Mouse (Mus musculus): ENCODE measurements around the gene Cox19. TPM values are rescaled to one million over a fixed set of nuclear protein-coding genes. Genes with fewer than 3 reads are reported as not detected.
"Not testable (repeated sequence)": the region's sequence is repeated elsewhere in the genome, so short reads cannot be mapped to it uniquely, and the experiment has no call there.

Cox19 gene
- polyA plus RNA-seq, 1 experiment = 19.9 TPM

- H3K9ac ChIP-seq (ENCODE audit: low read depth, poor library complexity, severe bottlenecking) = no peak overlapping the region
- H3K4me1 ChIP-seq (ENCODE audit: control insufficient read depth, insufficient read depth, low read length) = peaks cover 5% of the 10 kb centered on the region
- H3K27ac ChIP-seq (ENCODE audit: insufficient read depth, low read length) = no peak overlapping the region
- TF ChIP-seq EP300 (IDR thresholded peaks at IDR 0.05; ENCODE audit: insufficient read depth, low read depth, low read length) = no peak
- TF ChIP-seq CTCF (IDR thresholded peaks at IDR 0.05; ENCODE audit: low read depth, low read length) = no peak
- no peak for TF ChIP-seq POLR2A (IDR thresholded peaks at IDR 0.05; ENCODE audit: insufficient read depth, low read length)
- no peaks in the 10 kb centered on the region for H3K36me3 ChIP-seq (ENCODE audit: control insufficient read depth, insufficient read depth, low read length, poor library complexity, severe bottlenecking)
- no peaks in the 10 kb centered on the region for H3K27me3 ChIP-seq (ENCODE audit: control insufficient read depth, insufficient read depth, low read length, poor library complexity, severe bottlenecking)
- H3K4me3 ChIP-seq (ENCODE audit: low read depth, low read length) = no peak overlapping the region
- H3K9me3 ChIP-seq (replicated peaks; ENCODE audit: control insufficient read depth, insufficient read depth, low read length, poor library complexity, severe bottlenecking) = no peaks in the 10 kb centered on the region
Measured at GRCm38 (mm10) chr5:139338891-139339290, 12.3 kb downstream of the Cox19 start.

- Histone ChIP-seq H3K4me1 (ENCODE audit: control insufficient read depth, insufficient read depth, low read length) (peaks cover 5% of the 10 kb centered on the region), H3K36me3 (ENCODE audit: control insufficient read depth, insufficient read depth, low read length, poor library complexity, severe bottlenecking) (no peaks in the 10 kb centered on the region), H3K9me3 (replicated peaks; ENCODE audit: control insufficient read depth, insufficient read depth, low read length, poor library complexity, severe bottlenecking) (no peaks in the 10 kb centered on the region), H3K27me3 (ENCODE audit: control insufficient read depth, insufficient read depth, low read length, poor library complexity, severe bottlenecking) (no peaks in the 10 kb centered on the region), H3K4me3 (ENCODE audit: low read depth, low read length) (no peak overlapping the region), H3K27ac (ENCODE audit: insufficient read depth, low read length) (no peak overlapping the region), H3K9ac (ENCODE audit: low read depth, poor library complexity, severe bottlenecking) (no peak overlapping the region)
- TF ChIP-seq POLR2A (IDR thresholded peaks at IDR 0.05; ENCODE audit: insufficient read depth, low read length) (no peak), EP300 (IDR thresholded peaks at IDR 0.05; ENCODE audit: insufficient read depth, low read depth, low read length) (0 out of 2 replicates have a peak, but pooled peaks have one; percentile 23), CTCF (IDR thresholded peaks at IDR 0.05; ENCODE audit: low read depth, low read length) (no peak)
Measured at GRCm38 (mm10) chr5:139338403-139338802, 12.8 kb downstream of the Cox19 start.

DNA sequence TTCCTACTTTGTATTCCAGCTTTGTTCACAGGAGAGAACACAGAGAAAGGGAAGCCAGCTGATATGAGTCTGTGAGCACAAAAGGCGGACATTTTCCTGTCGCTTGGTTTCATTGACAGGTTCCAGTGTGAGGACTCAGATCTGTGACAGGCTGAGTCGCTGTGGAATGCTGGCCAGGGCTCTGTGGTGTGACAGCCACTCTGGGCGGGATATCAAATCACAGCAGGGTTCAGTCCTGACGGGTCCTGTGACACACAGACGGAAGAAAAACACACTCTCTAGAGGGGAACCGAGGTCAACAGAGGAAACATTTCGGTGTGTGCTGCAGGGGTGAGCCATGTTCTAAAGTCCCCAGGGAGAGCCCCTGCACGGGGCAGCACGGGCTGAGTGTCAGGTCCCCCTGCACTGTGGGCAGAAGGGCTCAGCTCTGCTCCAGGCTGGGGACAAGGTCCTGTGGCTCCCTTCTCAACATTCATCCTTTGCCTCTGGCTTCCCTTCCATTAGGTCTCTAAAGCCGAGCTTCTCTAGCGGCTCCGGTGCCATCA lies 13.3 kb downstream of the Cox19 start:
- no peaks in the 10 kb centered on the region for H3K27me3 ChIP-seq (ENCODE audit: control insufficient read depth, insufficient read depth, low read length, poor library complexity, severe bottlenecking)
- TF ChIP-seq EP300 (IDR thresholded peaks at IDR 0.05; ENCODE audit: insufficient read depth, low read depth, low read length) = no peak
- TF ChIP-seq POLR2A (IDR thresholded peaks at IDR 0.05; ENCODE audit: insufficient read depth, low read length) = no peak
- no peak for TF ChIP-seq CTCF (IDR thresholded peaks at IDR 0.05; ENCODE audit: low read depth, low read length)
- no peaks in the 10 kb centered on the region for H3K36me3 ChIP-seq (ENCODE audit: control insufficient read depth, insufficient read depth, low read length, poor library complexity, severe bottlenecking)
- no peak overlapping the region for H3K9ac ChIP-seq (ENCODE audit: low read depth, poor library complexity, severe bottlenecking)
- peaks cover 5% of the 10 kb centered on the region for H3K4me1 ChIP-seq (ENCODE audit: control insufficient read depth, insufficient read depth, low read length)
- H3K27ac ChIP-seq (ENCODE audit: insufficient read depth, low read length) = no peak overlapping the region
- no peak overlapping the region for H3K4me3 ChIP-seq (ENCODE audit: low read depth, low read length)
- no peaks in the 10 kb centered on the region for H3K9me3 ChIP-seq (replicated peaks; ENCODE audit: control insufficient read depth, insufficient read depth, low read length, poor library complexity, severe bottlenecking)

DNA sequence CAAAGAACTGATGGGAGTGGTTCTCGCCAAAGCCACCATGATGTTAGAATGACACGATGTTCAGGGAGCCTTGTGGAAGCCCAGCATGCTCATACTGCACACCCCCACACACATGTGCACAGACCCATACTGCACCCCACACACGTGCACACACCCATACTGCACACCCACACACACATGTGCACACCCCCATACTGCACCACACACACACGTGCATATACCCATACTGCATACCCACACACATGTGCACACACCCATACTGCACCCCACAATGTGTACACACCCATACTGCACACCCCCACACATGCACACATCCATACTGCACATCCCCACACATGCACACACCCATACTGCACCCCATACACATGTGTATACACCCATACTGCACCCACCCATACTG lies 15.6 kb downstream of the Cox19 start:
- TF ChIP-seq POLR2A (IDR thresholded peaks at IDR 0.05; ENCODE audit: insufficient read depth, low read length) = no peak
- Histone ChIP-seq H3K27ac (ENCODE audit: insufficient read depth, low read length) (no peak overlapping the region), H3K4me3 (ENCODE audit: low read depth, low read length) (no peak overlapping the region), H3K9me3 (replicated peaks; ENCODE audit: control insufficient read depth, insufficient read depth, low read length, poor library complexity, severe bottlenecking) (no peaks in the 10 kb centered on the region), H3K4me1 (ENCODE audit: control insufficient read depth, insufficient read depth, low read length) (peaks cover 8% of the 10 kb centered on the region), H3K36me3 (ENCODE audit: control insufficient read depth, insufficient read depth, low read length, poor library complexity, severe bottlenecking) (no peaks in the 10 kb centered on the region), H3K27me3 (ENCODE audit: control insufficient read depth, insufficient read depth, low read length, poor library complexity, severe bottlenecking) (no peaks in the 10 kb centered on the region), H3K9ac (ENCODE audit: low read depth, poor library complexity, severe bottlenecking) (no peak overlapping the region)

- TF ChIP-seq CTCF (IDR thresholded peaks at IDR 0.05; ENCODE audit: low read depth, low read length) = peak; percentile 39
- H3K9me3 ChIP-seq (replicated peaks; ENCODE audit: control insufficient read depth, insufficient read depth, low read length, poor library complexity, severe bottlenecking); H3K27ac ChIP-seq (ENCODE audit: insufficient read depth, low read length); H3K36me3 ChIP-seq (ENCODE audit: control insufficient read depth, insufficient read depth, low read length, poor library complexity, severe bottlenecking); H3K27me3 ChIP-seq (ENCODE audit: control insufficient read depth, insufficient read depth, low read length, poor library complexity, severe bottlenecking); H3K4me1 ChIP-seq (ENCODE audit: control insufficient read depth, insufficient read depth, low read length); H3K9ac ChIP-seq (ENCODE audit: low read depth, poor library complexity, severe bottlenecking); H3K4me3 ChIP-seq (ENCODE audit: low read depth, low read length): not testable (repeated sequence)
Measured at GRCm38 (mm10) chr5:139334394-139334793, 16.8 kb downstream of the Cox19 start.

DNA sequence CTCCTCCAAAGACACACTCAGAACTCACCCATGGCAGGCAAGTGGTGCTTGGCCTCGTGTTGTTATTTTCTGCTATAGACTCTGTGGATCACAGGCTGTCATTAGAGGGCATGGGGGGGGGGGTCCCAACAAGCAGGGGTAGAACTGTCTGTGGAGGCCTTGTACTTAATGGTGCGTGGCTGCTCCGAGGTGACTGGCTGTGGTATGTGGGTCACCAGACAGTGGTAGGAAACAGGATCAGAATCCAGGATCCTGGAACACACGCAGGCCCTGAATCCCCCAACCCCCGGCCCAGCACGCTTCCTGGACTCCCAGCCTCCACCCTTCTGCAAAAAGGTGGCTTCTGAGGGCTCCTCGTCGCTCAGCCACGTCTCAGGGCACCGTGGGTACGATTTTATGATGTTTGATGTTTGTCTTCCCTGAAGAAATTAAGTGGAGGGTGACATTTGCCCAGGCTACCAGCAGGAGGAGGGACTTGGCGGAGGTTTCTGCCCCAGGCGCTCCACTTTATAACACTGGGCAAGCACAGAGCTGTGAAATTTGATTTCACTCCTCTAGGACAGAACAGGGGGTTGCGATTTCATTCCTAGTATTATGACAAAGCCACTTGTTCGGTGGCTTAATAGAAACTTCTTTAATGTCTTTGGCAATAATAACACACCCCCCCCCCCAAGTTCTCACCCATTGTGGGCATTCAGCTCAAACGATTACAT lies 17.8 kb downstream of the Cox19 start:
- Histone ChIP-seq H3K4me1 (ENCODE audit: control insufficient read depth, insufficient read depth, low read length) (peaks cover 5% of the 10 kb centered on the region), H3K9ac (ENCODE audit: low read depth, poor library complexity, severe bottlenecking) (no peak overlapping the region), H3K9me3 (replicated peaks; ENCODE audit: control insufficient read depth, insufficient read depth, low read length, poor library complexity, severe bottlenecking) (no peaks in the 10 kb centered on the region), H3K4me3 (ENCODE audit: low read depth, low read length) (no peak overlapping the region), H3K27ac (ENCODE audit: insufficient read depth, low read length) (no peak overlapping the region), H3K27me3 (ENCODE audit: control insufficient read depth, insufficient read depth, low read length, poor library complexity, severe bottlenecking) (no peaks in the 10 kb centered on the region), H3K36me3 (ENCODE audit: control insufficient read depth, insufficient read depth, low read length, poor library complexity, severe bottlenecking) (no peaks in the 10 kb centered on the region)
- TF ChIP-seq CTCF (IDR thresholded peaks at IDR 0.05; ENCODE audit: low read depth, low read length) = no peak
- no peak for TF ChIP-seq EP300 (IDR thresholded peaks at IDR 0.05; ENCODE audit: insufficient read depth, low read depth, low read length)
- TF ChIP-seq POLR2A (IDR thresholded peaks at IDR 0.05; ENCODE audit: insufficient read depth, low read length) = no peak
